Mouse (Mus musculus) adrenal gland, adult (tissue): ENCODE results near the gene Lsm14b.

Experiments
- DNase-seq, 2 experiments: peaks; one replicate each; pipeline ENCODE4 v3.0.0; 2022 to 2023; ENCODE audit warnings: low spot score in 1 of 2; ENCODE audit not compliant: inconsistent age in 2 of 2

Gene Lsm14b

DNA sequence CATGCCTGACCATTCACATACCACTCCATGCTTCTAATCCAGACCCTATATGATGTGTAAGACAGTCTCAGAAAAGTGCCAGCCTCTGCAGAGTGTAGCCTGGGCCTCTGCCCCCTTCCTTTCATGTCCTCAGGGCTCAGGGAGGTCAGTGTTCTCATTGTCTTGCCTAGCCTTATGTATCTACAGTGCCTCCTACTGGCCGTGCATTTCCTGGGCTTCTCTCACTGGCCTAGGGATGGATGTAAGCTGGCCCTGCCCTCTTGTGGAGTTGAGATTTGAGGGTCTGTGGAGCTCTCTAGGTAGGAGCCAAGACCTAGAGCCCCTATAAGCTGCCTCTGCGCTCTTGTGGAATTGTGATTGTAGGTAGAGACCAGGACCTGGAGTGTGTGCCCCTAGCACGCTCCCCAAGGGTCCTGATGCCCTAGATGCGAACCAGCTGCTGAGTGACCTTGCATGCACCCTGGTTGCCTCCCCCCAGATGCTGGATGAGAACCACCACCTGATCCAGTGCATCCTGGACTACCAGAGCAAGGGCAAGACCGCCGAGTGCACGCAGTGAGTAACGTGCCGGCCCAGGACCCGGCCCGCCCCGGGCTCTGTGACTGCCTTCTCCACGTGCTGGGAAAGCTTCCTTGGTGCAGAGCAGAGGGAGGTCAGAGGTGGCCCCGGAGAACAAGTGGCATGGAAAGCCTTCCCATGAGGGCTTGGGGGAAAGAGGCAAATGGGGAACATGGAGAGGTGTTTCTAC is 27.4 kb downstream of the Lsm14b start:
- peak in 1 of 2 experiments; percentile 52 for DNase-seq

DNA sequence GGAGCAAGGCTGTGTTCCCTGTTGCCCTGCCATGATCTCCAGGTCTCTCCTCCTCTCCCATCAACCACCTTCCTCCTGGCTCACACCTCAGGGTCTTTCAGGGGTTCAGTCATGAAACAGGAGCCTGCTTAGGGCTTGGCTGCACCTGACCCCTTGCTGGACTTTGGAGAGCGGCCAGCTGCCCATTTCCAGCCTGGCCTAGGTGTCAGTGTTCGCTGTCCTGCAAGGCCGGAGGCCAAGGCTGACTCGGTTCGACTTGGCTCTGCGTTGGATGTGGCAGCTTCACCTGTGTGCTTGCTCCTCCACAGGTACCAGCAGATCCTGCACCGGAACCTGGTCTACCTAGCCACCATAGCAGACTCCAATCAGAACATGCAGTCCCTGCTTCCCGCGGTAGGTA is 28.2 kb downstream of the Lsm14b start:
- DNase-seq = no peak

DNA sequence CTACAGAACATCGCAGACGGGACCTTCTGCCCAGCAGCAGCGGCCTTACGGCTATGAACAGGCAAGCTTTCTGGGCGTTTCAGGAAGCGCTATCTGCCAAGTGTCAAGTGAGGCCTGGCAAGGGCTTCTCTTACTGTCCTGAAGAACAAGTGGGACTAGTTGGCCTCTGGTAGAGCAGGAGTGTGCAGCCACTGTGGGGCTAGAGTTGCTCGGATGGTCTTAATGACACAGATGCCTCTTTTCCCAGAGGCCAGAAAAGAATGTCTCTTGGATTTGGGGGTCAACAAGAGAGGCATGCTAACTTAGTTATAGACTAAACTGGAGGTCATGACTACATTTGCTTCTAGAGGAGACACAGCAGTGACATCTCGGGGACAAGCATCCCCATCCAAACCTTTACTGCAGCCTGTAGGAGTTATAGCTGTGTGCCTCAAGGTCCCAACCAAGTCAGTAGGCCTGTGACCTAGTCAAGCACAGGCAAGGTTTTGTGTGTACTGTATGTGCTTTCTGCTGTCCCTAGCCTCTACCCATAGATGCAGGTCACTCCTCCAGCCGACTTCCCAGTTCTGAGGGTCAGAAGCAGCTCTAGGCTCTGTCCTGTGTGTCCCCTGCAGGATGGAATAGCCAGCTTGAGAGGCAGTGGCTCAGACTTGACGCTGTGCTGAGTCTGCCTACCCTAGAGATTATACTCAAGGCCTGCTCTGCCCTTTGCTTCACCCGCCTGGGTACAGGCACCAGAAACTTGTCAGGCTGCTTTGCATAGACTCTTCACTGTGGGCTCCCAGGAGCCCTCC is 38.7 kb downstream of the Lsm14b start:
- no peak for DNase-seq

DNA sequence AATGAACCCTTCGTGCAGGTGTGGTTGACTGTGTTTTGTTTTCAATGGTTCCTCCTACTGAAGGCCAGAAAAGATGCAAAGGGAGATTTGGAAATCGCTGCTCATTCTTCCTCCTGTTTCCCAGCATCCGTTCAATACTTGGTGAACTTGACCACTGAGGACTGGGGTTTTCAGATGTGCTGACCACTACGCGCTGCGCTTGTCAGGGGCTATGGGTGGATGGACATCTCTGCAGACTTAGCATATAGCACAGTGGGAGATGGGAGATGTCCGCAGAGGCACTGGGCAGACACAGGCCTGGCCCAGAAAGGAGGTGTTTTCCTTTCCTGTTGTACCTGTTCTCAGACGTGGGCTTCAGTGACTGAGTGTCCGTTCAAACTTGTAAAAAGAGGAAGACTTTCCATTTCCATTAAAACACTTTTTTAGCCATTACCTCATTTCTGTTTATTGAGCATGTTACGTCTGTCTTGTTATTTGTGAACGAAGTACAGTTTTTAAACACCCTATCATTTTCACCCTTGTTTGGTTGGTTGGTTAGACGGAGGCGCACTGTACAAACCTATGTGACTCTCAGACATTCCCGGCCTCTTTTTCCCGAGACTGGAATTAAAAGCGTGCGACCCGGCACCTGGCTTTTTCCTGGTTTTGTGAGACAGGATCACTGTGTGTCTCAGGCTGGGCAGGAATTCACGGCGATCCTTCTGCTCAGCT is 45.1 kb downstream of the Lsm14b start:
- DNase-seq = no peak

DNA sequence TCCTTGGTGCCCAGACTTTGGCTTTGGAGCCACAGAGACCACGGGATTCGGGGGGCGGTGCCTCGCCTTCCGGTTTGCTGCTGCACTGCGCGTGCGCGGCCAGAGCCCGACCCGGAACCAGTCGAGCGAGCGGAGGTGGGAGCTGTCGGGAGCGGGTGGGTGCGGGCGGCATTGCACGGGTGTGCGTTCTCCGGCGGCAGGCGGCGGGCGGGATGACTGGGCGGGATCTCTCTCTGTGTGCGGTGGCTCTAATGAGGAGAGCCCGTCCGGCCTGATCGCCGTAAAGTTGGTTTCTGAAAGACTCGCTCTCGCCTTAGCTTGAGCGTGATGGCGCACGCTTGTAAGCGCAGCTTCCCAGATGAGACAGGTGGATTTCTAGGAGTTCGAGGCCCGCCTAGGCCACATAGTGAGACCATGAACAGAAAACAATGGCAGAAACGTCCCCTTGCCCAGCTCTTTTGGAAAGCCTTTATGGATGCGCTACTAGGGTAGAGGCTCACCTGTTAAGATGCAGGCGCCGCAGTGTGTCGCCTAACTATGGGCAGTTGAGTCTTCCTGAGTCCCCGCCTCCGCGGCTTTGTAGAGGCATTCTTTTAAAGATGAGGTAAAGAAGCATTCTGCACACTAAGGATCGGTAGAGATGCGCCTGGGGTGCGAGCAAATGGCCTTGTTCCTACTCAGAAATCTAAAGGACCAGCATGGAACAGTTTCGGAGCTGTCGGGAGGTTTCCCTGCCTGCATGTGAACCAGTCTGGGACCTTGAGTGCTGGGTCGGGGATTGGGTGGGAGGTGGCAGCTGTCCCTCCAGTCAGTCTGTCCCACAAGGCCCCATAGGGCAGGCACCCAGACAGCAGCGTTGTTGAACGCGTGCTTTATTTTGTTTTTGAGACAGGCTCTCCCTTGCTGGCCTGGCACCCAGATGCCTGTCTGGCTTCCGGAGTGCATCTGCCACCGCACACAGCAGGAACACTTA is 46.0 kb downstream of the Lsm14b start, which contains the start of gene Mtg2:
TSS of gene Mtg2 (plus strand) at position 108 of the 973 bp plus-strand sequence.
- peak; percentile 96 to 99 for DNase-seq

DNA sequence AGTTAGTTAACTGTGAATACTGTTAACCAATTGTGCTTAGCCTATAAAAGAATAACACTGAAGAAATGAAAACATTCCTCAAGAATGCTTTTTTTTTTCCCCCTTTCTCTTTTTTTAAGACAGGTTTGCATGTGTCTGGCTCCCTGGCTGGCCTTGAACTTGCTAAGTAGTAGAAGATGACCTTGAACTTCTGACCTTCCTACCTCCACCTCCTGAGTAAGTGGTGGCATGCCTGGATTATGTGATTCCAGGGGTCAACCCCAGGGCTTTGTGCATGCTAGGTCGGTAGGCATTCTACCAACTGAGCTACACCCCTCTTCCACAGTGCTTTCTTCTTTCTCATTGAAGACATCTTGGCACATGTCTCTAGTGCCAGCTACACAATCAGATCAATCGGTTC is 46.9 kb downstream of the Lsm14b start:
- DNase-seq = no peak

DNA sequence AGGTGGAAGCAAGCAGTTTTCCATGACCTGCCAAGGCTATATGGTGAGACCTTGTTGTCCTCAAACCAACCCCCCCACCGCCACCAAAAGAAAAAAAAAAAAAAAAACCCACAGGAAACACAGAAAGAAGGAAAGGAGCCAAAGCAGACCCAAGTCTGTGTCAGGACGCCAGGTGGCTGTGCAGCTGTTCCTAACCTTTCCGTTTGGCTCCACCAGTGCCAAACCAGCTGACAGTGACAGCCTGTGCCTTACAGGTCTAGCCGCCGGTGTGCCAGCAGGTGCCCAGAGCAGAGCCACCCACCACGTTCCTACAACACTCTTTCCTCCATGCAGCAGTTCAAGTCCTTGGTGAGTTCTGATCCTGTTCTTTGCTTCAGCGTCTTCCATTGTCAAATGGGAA is 48.1 kb downstream of the Lsm14b start:
- no peak for DNase-seq

DNA sequence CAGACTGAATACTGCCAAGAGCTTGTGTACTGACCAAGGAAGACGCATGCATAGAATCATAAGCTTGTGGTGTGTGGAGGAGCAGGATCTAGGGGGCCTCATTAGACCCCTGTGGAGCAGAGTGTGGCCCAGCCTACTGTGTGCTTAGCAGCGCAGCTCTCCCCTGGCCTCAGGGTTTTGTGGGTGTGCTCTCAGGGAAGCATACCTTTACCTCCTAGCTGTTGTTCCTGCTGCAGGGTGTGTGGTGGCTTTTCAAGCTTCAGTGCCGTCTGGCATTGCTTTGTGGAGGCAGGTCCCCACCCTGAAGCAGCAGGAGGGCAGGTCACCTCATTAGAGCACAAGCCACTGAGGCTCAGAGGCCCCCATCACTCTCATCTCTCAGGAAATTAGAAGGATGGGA is 52.8 kb downstream of the Lsm14b start:
- DNase-seq = no peak

DNA sequence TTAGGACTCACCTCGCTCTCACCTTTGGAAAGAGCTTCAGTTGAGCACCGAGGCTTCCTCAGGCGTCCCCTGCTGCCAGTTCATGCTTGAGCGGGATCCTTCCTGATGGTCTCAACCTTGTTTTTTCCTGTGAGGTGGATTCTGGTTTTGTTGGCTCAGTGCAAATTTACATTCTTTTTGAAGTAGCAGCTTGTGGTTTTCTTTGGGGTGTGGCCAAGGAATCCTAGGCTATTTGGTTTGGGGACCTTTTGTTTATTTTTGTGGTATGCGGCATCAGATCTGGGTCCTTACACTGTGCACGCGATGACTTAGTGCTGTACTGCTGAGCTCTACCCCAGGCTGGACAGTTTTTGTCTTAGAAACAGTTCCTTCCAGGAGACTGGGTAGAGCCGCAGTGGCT is 55.9 kb downstream of the Lsm14b start:
- no peak for DNase-seq

DNA sequence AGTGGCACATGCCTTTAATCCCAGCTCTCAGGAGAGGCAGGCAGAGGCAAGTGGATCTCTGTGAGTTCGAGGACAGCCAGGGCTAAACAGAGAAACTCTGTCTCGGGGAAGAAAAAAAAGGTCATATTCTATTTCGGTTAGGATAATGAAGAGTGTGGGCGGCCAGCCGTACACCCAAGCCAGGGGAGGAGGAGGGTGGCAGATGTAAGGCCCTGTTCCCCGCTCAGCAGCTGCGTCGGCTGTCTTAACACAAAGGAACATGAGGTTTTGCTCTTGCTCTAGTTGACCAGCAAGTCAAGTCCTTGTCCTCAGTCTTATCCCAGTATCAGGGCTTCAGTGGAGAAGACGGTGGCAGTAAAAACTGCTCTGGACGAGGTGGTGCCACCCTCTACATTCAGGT is 58.3 kb downstream of the Lsm14b start:
- peak in 1 of 2 experiments; percentile 0 for DNase-seq

DNA sequence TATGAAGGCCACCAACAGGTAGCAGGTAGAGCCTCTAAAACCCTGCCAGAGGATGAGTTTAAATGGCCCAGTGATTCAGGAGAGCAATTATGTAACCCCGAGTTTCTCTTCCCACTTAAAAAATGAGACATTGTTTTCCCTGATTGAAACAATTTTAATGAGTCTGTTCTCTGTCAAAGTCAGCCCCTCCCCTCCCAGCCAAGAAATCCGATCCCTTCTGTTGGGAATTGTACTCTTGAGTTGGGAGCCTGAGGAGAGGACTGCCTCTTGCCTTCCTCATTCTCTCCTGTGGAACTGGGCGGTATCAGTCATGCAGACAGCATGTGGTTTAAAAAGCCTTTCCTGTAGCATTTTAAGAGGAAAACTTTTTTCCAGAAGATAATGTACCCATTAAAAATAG is 59.8 kb downstream of the Lsm14b start:
- peak in 1 of 2 experiments; percentile 2 for DNase-seq
